Mouse (Mus musculus) stomach, embryonic 15.5 days (tissue): ENCODE results near the gene 1700023F06Rik. TPM values are rescaled to one million over a fixed set of nuclear protein-coding genes. Genes with fewer than 3 reads are reported as not detected.

Source experiments
- ATAC-seq: fragments of 200-750 bp; cut with Nextera tagmentation; 2 replicates; pipeline ENCODE4 v1.8.0; 2017; ENCODE audit warnings: low read depth, moderate number of reproducible peaks, moderate TSS enrichment; ENCODE audit not compliant: insufficient read depth, low FRiP score
- H3K27ac ChIP-seq: fragments of 300-500 bp; sonication (generic); 2 replicates; pipeline ENCODE4 v1.5.1; 2015; ENCODE audit warnings: mild to moderate bottlenecking, inconsistent platforms
- H3K27me3 ChIP-seq: fragments of 300-500 bp; sonication (generic); replicated peaks from 2 replicates; pipeline ENCODE4 v1.6.1; 2015; ENCODE audit warnings: inconsistent platforms
- H3K36me3 ChIP-seq: fragments of 300-500 bp; sonication (generic); 2 replicates; pipeline ENCODE4 v1.6.1; 2015; ENCODE audit warnings: inconsistent platforms
- H3K4me1 ChIP-seq: fragments of 300-500 bp; sonication (generic); 2 replicates; pipeline ENCODE4 v1.6.1; 2015; ENCODE audit warnings: inconsistent platforms
- H3K4me2 ChIP-seq: fragments of 300-500 bp; sonication (generic); 2 replicates; pipeline ENCODE4 v1.6.1; 2015; ENCODE audit warnings: mild to moderate bottlenecking, inconsistent platforms
- H3K4me3 ChIP-seq: fragments of 300-500 bp; sonication (generic); replicated peaks from 2 replicates; pipeline ENCODE4 v1.5.1; 2015; ENCODE audit warnings: inconsistent platforms
- H3K9ac ChIP-seq: fragments of 300-500 bp; sonication (generic); 2 replicates; pipeline ENCODE4 v1.6.1; 2015; ENCODE audit warnings: inconsistent platforms
- H3K9me3 ChIP-seq: fragments of 300-500 bp; sonication (generic); 2 replicates; pipeline ENCODE4 v1.6.1; 2016; ENCODE audit warnings: inconsistent platforms
- WGBS: fragments of 180-500 bp; shearing (Covaris S2); methylation state at CpG from one replicate; pipeline ENCODE4 v1.1.7; 2015; 5-methylcytosine and 5-hydroxymethylcytosine counted together
- polyA plus RNA-seq: library from polyadenylated mRNA; unstranded; fragments of >200 nt; fragmentation: Nextera tagmentation; extraction: Ambion mirVana; gene quantifications from 2 replicates; pipeline ENCODE4 v1.2.1, GENCODE M21; 2015

Gene 1700023F06Rik
- polyA plus RNA-seq, 1 experiment from 2014 or later, result 1.0 TPM

- Histone ChIP-seq H3K27me3 (peaks cover 33% of the 10 kb centered on the region), H3K36me3 (no peaks in the 10 kb centered on the region), H3K4me1 (peaks cover 9% of the 10 kb centered on the region), H3K9me3 (no peaks in the 10 kb centered on the region), H3K4me3 (peak within 1 kb of the TSS; percentile 54), H3K4me2 (peak within 1 kb of the TSS; percentile 96), H3K9ac (peak within 1 kb of the TSS; percentile 39), H3K27ac (no peak within 1 kb of the TSS)
- 0 out of 2 replicates have a peak, but pooled peaks have one; percentile 36 for ATAC-seq
- under 1% methylated on average over 81 of the region's 84 CpGs for WGBS
Measured at GRCm38 (mm10) chr11:103170494-103171285, 37.7 kb downstream of the 1700023F06Rik start, which contains the start of gene Fmnl1. TSS of gene Fmnl1 (plus strand) at chr11:103171107.

- no peak for ATAC-seq
- Histone ChIP-seq H3K4me1 (peaks cover 9% of the 10 kb centered on the region), H3K27ac (no peak overlapping the region), H3K4me3 (peak overlapping the region; percentile 54; the same call in 1 of the 2 replicates), H3K4me2 (peak overlapping the region; percentile 96), H3K9ac (no peak overlapping the region), H3K36me3 (no peaks in the 10 kb centered on the region), H3K9me3 (no peaks in the 10 kb centered on the region), H3K27me3 (peaks cover 33% of the 10 kb centered on the region)
- 42% methylated on average over 3 of the region's 3 CpGs for WGBS
Measured at GRCm38 (mm10) chr11:103170111-103170493, 38.3 kb downstream of the 1700023F06Rik start.

- H3K27me3 ChIP-seq, result peaks cover 33% of the 10 kb centered on the region
- H3K9me3 ChIP-seq, result no peaks in the 10 kb centered on the region
- peaks cover 9% of the 10 kb centered on the region for H3K4me1 ChIP-seq
- no peak overlapping the region for H3K27ac ChIP-seq
- no peak for ATAC-seq
- no peaks in the 10 kb centered on the region for H3K36me3 ChIP-seq
- no peak overlapping the region for H3K4me3 ChIP-seq
- WGBS, result 81% methylated on average over 5 of the region's 5 CpGs
- no peak overlapping the region for H3K9ac ChIP-seq
- H3K4me2 ChIP-seq, result no peak overlapping the region
Measured at GRCm38 (mm10) chr11:103169664-103170063, 38.7 kb downstream of the 1700023F06Rik start.

- H3K4me3 ChIP-seq, result no peak overlapping the region
- H3K4me1 ChIP-seq, result peaks cover 13% of the 10 kb centered on the region
- H3K4me2 ChIP-seq, result no peak overlapping the region
- 27% methylated on average over 9 of the region's 9 CpGs for WGBS
- no peak for ATAC-seq
- H3K9me3 ChIP-seq, result no peaks in the 10 kb centered on the region
- peaks cover 33% of the 10 kb centered on the region for H3K27me3 ChIP-seq
- H3K36me3 ChIP-seq, result no peaks in the 10 kb centered on the region
- H3K9ac ChIP-seq, result no peak overlapping the region
- no peak overlapping the region for H3K27ac ChIP-seq
Measured at GRCm38 (mm10) chr11:103168690-103169390, 39.5 kb downstream of the 1700023F06Rik start.

- peaks cover 6% of the 10 kb centered on the region; the same call in 1 of the 2 replicates for H3K27me3 ChIP-seq
- H3K4me2 ChIP-seq, result peak overlapping the region; percentile 16; the same call in 1 of the 2 replicates
- H3K4me3 ChIP-seq, result no peak overlapping the region
- no peak for ATAC-seq
- no peaks in the 10 kb centered on the region for H3K9me3 ChIP-seq
- 0 out of 2 replicates have a peak, but pooled peaks cover 4% of the 10 kb centered on the region for H3K4me1 ChIP-seq
- 26% methylated on average over 10 of the region's 10 CpGs for WGBS
- no peak overlapping the region for H3K9ac ChIP-seq
- no peaks in the 10 kb centered on the region for H3K36me3 ChIP-seq
- no peak overlapping the region for H3K27ac ChIP-seq
Measured at GRCm38 (mm10) chr11:103164391-103164790, 44.0 kb downstream of the 1700023F06Rik start.

GRCm38 (mm10) chr11:103162132-103162531 lies 46.2 kb downstream of the 1700023F06Rik start:
- no peak for ATAC-seq

GRCm38 (mm10) chr11:103161449-103161848 lies 46.9 kb downstream of the 1700023F06Rik start:
- H3K27me3 ChIP-seq, result no peaks in the 10 kb centered on the region
- H3K36me3 ChIP-seq, result no peaks in the 10 kb centered on the region
- H3K27ac ChIP-seq, result no peak overlapping the region
- no peak overlapping the region for H3K9ac ChIP-seq
- H3K9me3 ChIP-seq, result no peaks in the 10 kb centered on the region
- ATAC-seq, result no peak
- peaks cover 11% of the 10 kb centered on the region for H3K4me1 ChIP-seq
- no peak overlapping the region for H3K4me3 ChIP-seq
- WGBS, result 71% methylated on average over 7 of the region's 7 CpGs
- no peak overlapping the region for H3K4me2 ChIP-seq

More at GRCm38 (mm10) chr11:103162132-103162531, 46.2 kb downstream of the 1700023F06Rik start:
- Histone ChIP-seq H3K9ac (no peak overlapping the region), H3K4me3 (no peak overlapping the region), H3K27ac (no peak overlapping the region), H3K27me3 (no peaks in the 10 kb centered on the region), H3K4me1 (peaks cover 11% of the 10 kb centered on the region), H3K36me3 (no peaks in the 10 kb centered on the region), H3K4me2 (no peak overlapping the region), H3K9me3 (no peaks in the 10 kb centered on the region)
- 86% methylated on average over 5 of the region's 5 CpGs for WGBS

GRCm38 (mm10) chr11:103160738-103161137 lies 47.6 kb downstream of the 1700023F06Rik start:
- H3K4me3 ChIP-seq, result no peak overlapping the region
- no peak overlapping the region for H3K9ac ChIP-seq
- H3K36me3 ChIP-seq, result no peaks in the 10 kb centered on the region
- peaks cover 11% of the 10 kb centered on the region for H3K4me1 ChIP-seq
- no peak for ATAC-seq
- WGBS, result 86% methylated on average over 11 of the region's 11 CpGs
- H3K9me3 ChIP-seq, result no peaks in the 10 kb centered on the region
- no peak overlapping the region for H3K4me2 ChIP-seq
- no peaks in the 10 kb centered on the region for H3K27me3 ChIP-seq
- H3K27ac ChIP-seq, result no peak overlapping the region

- H3K36me3 ChIP-seq, result no peaks in the 10 kb centered on the region
- H3K27me3 ChIP-seq, result no peaks in the 10 kb centered on the region
- peaks cover 7% of the 10 kb centered on the region for H3K4me1 ChIP-seq
- no peak overlapping the region for H3K9ac ChIP-seq
- no peaks in the 10 kb centered on the region for H3K9me3 ChIP-seq
- H3K27ac ChIP-seq, result peak overlapping the region; percentile 45
- ATAC-seq, result peak; percentile 93
- H3K4me2 ChIP-seq, result peak overlapping the region; percentile 68
- 2% methylated on average over 25 of the region's 25 CpGs for WGBS
- H3K4me3 ChIP-seq, result peak overlapping the region; percentile 38
Measured at GRCm38 (mm10) chr11:103158621-103159478, 49.5 kb downstream of the 1700023F06Rik start.

GRCm38 (mm10) chr11:103149771-103150170 lies 58.6 kb downstream of the 1700023F06Rik start:
- Histone ChIP-seq H3K27me3 (no peaks in the 10 kb centered on the region), H3K4me3 (no peak overlapping the region), H3K9me3 (no peaks in the 10 kb centered on the region), H3K4me1 (peaks cover 3% of the 10 kb centered on the region), H3K36me3 (no peaks in the 10 kb centered on the region), H3K9ac (no peak overlapping the region), H3K4me2 (no peak overlapping the region), H3K27ac (no peak overlapping the region)
- no peak for ATAC-seq
- WGBS, result 88% methylated on average over 4 of the region's 4 CpGs
